Mouse (Mus musculus) heart, postnatal 0 days (tissue): ENCODE results near the gene March11. TPM values are rescaled to one million over a fixed set of nuclear protein-coding genes. Genes with fewer than 3 reads are reported as not detected.

Experiments used
- ATAC-seq: fragments of 200-750 bp; cut with Nextera tagmentation; 2 replicates; pipeline ENCODE4 v1.8.0; 2017; ENCODE audit warnings: low read depth, moderate number of reproducible peaks, moderate library complexity; ENCODE audit not compliant: insufficient read depth
- DNase-seq: peaks from one replicate; pipeline ENCODE4 v3.0.0-alpha.2; 2016; ENCODE audit warnings: low spot score
- H3K27ac ChIP-seq: fragments of 300-500 bp; sonication (generic); 2 replicates; pipeline ENCODE4 v1.5.1; 2014; ENCODE audit warnings: low read depth, mild to moderate bottlenecking
- H3K27me3 ChIP-seq: fragments of 300-500 bp; sonication (generic); 2 replicates; pipeline ENCODE4 v1.6.1; 2014; ENCODE audit warnings: low read length, mixed read lengths; ENCODE audit not compliant: control insufficient read depth, insufficient read depth
- H3K36me3 ChIP-seq: fragments of 300-500 bp; sonication (generic); replicated peaks from 2 replicates; pipeline ENCODE4 v1.6.1; 2014; ENCODE audit warnings: low read length, mixed read lengths; ENCODE audit not compliant: control insufficient read depth, insufficient read depth
- H3K4me1 ChIP-seq: fragments of 300-500 bp; sonication (generic); 2 replicates; pipeline ENCODE4 v1.6.1; 2014; ENCODE audit warnings: antibody characterized with exemption; ENCODE audit not compliant: control insufficient read depth, insufficient read depth
- H3K4me2 ChIP-seq: fragments of 300-500 bp; sonication (generic); 2 replicates; pipeline ENCODE4 v1.6.1; 2014; ENCODE audit warnings: low read depth, mild to moderate bottlenecking, low read length, moderate library complexity
- H3K4me3 ChIP-seq: fragments of 300-500 bp; sonication (generic); 2 replicates; pipeline ENCODE4 v1.5.1; 2014; ENCODE audit warnings: low read depth, low read length
- H3K9ac ChIP-seq: fragments of 300-500 bp; sonication (generic); replicated peaks from 2 replicates; pipeline ENCODE4 v1.6.1; 2014; ENCODE audit warnings: low read depth, low read length, mixed read lengths
- H3K9me3 ChIP-seq: fragments of 300-500 bp; sonication (generic); replicated peaks from 2 replicates; pipeline ENCODE4 v1.6.1; 2016; ENCODE audit warnings: low read length; ENCODE audit not compliant: control insufficient read depth
- CTCF ChIP-seq: IDR thresholded peaks from 2 replicates; pipeline ENCODE4 v1.5.1; 2016; ENCODE audit warnings: antibody characterized with exemption, control low read depth, low read depth
- EP300 ChIP-seq: IDR thresholded peaks from 2 replicates; pipeline ENCODE4 v1.6.1; 2016; ENCODE audit warnings: antibody characterized with exemption, low read depth
- WGBS: fragments of 180-500 bp; shearing (Covaris S2); extraction: QIAGEN DNeasy Blood & Tissue Kit; methylation state at CpG from one replicate; pipeline ENCODE4 v1.1.7; 2014; 5-methylcytosine and 5-hydroxymethylcytosine counted together
- polyA plus RNA-seq: library from polyadenylated mRNA; unstranded; fragments of >200 nt; fragmentation: Nextera tagmentation; extraction: Ambion mirVana; gene quantifications from 2 replicates; pipeline ENCODE4 v1.2.1, GENCODE M21; 2015
- total RNA-seq: library from RNA; depleted of rRNA; stranded (reverse); fragments of >200 nt; gene quantifications from 2 replicates; pipeline ENCODE4 v1.2.3, GENCODE M21; 2014; ENCODE audit warnings: low replicate concordance

Gene March11
- total and polyA plus RNA-seq, 2 experiments from 2014 or later = 0.12 TPM; not detected in 1

- Histone ChIP-seq H3K27ac (no peak overlapping the region), H3K9ac (no peak overlapping the region), H3K9me3 (no peaks in the 10 kb centered on the region), H3K4me3 (no peak overlapping the region), H3K27me3 (no peaks in the 10 kb centered on the region), H3K36me3 (no peaks in the 10 kb centered on the region), H3K4me1 (no peaks in the 10 kb centered on the region), H3K4me2 (no peak overlapping the region)
- ATAC-seq (no peak), DNase-seq (no peak)
- WGBS = 45% methylated on average over 4 of the region's 4 CpGs
- TF ChIP-seq CTCF (no peak), EP300 (no peak)
Measured at GRCm38 (mm10) chr15:26322804-26323203, 14.0 kb downstream of the March11 start.

DNA sequence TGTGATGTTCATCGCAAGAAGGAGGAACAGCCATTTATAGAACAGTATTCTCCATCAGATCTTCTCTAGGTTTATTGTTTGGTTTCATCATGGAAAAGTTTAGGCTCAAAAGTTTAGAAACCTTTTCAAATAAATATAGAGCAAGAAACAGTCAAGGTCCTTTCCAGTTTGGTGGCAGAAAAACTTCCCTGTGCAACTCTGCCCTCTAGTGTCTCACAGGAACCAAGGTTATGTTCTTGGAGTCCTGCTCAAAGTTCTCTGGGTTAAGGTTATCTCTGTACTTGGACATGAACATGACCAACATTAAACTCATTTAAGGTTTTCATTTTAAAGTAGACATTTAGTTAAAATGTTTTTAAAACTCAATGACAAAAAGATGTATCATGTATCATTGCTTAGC lies 18.3 kb downstream of the March11 start:
- no peaks in the 10 kb centered on the region for H3K27me3 ChIP-seq
- peak; percentile 38 for DNase-seq
- 68% methylated on average over 1 of the region's 1 CpGs for WGBS

DNA sequence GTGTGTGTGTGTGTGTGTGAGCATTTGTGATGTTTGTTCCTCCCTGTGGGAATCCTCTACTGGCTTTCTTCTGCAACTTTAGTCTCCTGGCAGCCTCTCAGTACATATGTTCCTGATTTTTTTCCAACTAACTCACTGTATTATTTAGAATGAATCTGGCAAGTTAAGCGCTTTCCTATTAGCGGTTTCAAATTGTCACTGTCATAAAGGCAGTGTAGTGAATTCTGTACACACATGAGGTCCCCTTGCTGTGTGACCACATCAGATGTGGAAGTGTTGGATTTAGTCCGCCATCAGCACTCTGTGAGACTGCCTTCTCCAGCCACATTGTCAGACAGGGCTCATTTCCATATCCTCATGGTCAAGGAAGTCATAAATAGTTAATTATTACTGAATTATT lies 26.9 kb downstream of the March11 start:
- H3K27me3 ChIP-seq = no peaks in the 10 kb centered on the region
- H3K9me3 ChIP-seq = no peaks in the 10 kb centered on the region
- no peak overlapping the region for H3K4me2 ChIP-seq
- no peaks in the 10 kb centered on the region for H3K4me1 ChIP-seq
- H3K36me3 ChIP-seq = no peaks in the 10 kb centered on the region
- no peak overlapping the region for H3K9ac ChIP-seq
- no peak for ATAC-seq
- no peak for DNase-seq
- 81% methylated on average over 3 of the region's 3 CpGs for WGBS
- H3K27ac ChIP-seq = no peak overlapping the region
- TF ChIP-seq CTCF = no peak
- no peak for TF ChIP-seq EP300
- no peak overlapping the region for H3K4me3 ChIP-seq

More for the DNA sequence above, 18.3 kb downstream of the March11 start:
- H3K4me2 ChIP-seq = no peak overlapping the region
- no peak overlapping the region for H3K4me3 ChIP-seq
- no peak overlapping the region for H3K9ac ChIP-seq
- TF ChIP-seq CTCF = peak; percentile 63
- TF ChIP-seq EP300 = no peak
- no peaks in the 10 kb centered on the region for H3K9me3 ChIP-seq
- no peaks in the 10 kb centered on the region for H3K36me3 ChIP-seq
- no peak for ATAC-seq
- H3K4me1 ChIP-seq = no peaks in the 10 kb centered on the region
- no peak overlapping the region for H3K27ac ChIP-seq

DNA sequence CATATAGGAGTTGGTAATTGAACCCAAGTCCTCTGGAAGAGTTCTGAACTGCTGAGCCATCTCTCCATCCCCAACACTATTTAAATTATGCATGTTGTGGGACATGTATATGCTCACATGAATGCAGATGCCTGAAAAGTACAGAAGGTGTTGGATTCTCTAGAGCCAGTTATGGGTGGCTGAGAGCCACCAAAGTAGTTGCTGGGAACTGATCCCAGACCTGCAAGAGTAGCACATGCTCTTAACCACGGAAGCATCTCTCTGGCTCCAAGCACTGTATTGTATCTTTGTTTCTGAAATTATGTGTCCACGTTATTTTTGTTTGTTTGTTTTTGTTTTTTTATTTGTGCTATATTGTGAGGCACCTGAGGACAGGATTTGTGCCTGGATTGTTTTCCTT lies 28.9 kb downstream of the March11 start:
- no peaks in the 10 kb centered on the region for H3K9me3 ChIP-seq
- no peak overlapping the region for H3K4me2 ChIP-seq
- H3K36me3 ChIP-seq = no peaks in the 10 kb centered on the region
- no peak overlapping the region for H3K27ac ChIP-seq
- ATAC-seq (no peak), DNase-seq (no peak)
- no peak overlapping the region for H3K9ac ChIP-seq
- no peak overlapping the region for H3K4me3 ChIP-seq
- 74% methylated on average over 2 of the region's 2 CpGs for WGBS
- H3K27me3 ChIP-seq = no peaks in the 10 kb centered on the region
- no peaks in the 10 kb centered on the region for H3K4me1 ChIP-seq
- TF ChIP-seq CTCF (no peak), EP300 (no peak)

DNA sequence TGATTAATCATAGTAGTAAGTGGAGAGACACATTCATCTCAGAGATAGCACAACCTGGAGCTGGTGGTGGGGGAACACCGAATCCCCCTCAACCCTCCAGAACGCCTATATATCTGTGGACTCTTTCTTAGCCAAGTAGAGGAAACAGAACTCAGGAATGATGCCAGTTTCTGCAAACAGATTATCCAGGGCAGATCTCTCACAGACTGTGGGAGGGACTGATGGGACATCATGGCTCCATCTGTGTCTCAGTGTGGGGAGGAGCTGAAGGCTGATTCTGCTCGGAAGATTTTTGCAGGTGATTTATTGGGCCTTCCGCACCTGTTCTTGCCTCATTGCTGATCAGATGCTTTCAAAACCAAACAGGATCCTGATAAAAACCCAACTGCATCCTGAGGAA lies 29.5 kb downstream of the March11 start:
- Histone ChIP-seq H3K9me3 (no peaks in the 10 kb centered on the region), H3K36me3 (no peaks in the 10 kb centered on the region), H3K27me3 (no peaks in the 10 kb centered on the region), H3K4me1 (no peaks in the 10 kb centered on the region), H3K4me2 (no peak overlapping the region), H3K9ac (no peak overlapping the region), H3K4me3 (no peak overlapping the region), H3K27ac (no peak overlapping the region)
- ATAC-seq = no peak
- no peak for TF ChIP-seq EP300
- TF ChIP-seq CTCF = no peak
- 82% methylated on average over 4 of the region's 4 CpGs for WGBS
- no peak for DNase-seq

DNA sequence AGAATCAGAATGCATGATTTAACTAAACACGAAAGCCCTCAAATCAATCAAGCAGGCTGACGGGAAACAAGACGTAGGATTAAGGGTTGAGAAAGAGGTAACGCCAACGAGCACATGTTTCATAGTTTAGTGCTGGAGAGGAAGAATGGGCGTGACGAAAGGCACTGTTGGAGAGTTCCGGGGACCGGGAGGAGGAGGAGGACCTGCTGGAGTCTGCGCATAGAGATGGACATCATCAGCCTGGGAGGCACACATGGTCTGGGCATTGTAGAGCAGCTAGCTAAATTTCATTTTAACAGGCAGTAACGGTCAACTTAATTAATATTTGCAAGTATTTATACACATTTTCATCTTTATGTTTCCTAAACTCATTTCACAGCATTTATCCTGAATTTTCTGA lies 31.6 kb downstream of the March11 start:
- 79% methylated on average over 11 of the region's 11 CpGs for WGBS
- ATAC-seq = no peak

More for the DNA sequence above, 31.6 kb downstream of the March11 start:
- TF ChIP-seq CTCF = no peak
- no peak for TF ChIP-seq EP300
- H3K36me3 ChIP-seq = no peaks in the 10 kb centered on the region
- no peaks in the 10 kb centered on the region for H3K9me3 ChIP-seq
- H3K27ac ChIP-seq = no peak overlapping the region
- DNase-seq = no peak
- no peak overlapping the region for H3K9ac ChIP-seq
- no peak overlapping the region for H3K4me3 ChIP-seq
- H3K4me1 ChIP-seq = no peaks in the 10 kb centered on the region
- no peaks in the 10 kb centered on the region for H3K27me3 ChIP-seq
- no peak overlapping the region for H3K4me2 ChIP-seq
